Mouse (Mus musculus) bone marrow, adult 2 months (tissue): ENCODE measurements around the gene Vpreb3. TPM values are rescaled to one million over a fixed set of nuclear protein-coding genes. Genes with fewer than 3 reads are reported as not detected.

Experiments used
- H3K27ac ChIP-seq: fragments of 200-500 bp; 2 replicates; pipeline ENCODE4 v1.5.1; 2012; ENCODE audit warnings: low read depth, mild to moderate bottlenecking, control low read depth, inconsistent platforms, low read length; ENCODE audit not compliant: control insufficient read depth, poor library complexity, insufficient read depth
- H3K4me1 ChIP-seq: fragments of 200-500 bp; 2 replicates; pipeline ENCODE4 v1.6.1; 2011; ENCODE audit warnings: low read length; ENCODE audit not compliant: control insufficient read depth, insufficient read depth
- H3K4me3 ChIP-seq: fragments of 200-500 bp; replicated peaks from 2 replicates; pipeline ENCODE3; 2011; ENCODE audit warnings: mild to moderate bottlenecking, low read depth, low read length, control low read depth; ENCODE audit not compliant: control insufficient read depth
- CTCF ChIP-seq: fragments of 200-500 bp; IDR thresholded peaks from 2 replicates; pipeline ENCODE4 v1.5.1; 2011; ENCODE audit warnings: low read length, control low read depth; ENCODE audit not compliant: control insufficient read depth, insufficient read depth
- POLR2A ChIP-seq: fragments of 200-500 bp; IDR thresholded peaks from 2 replicates; pipeline ENCODE4 v1.6.1; 2011; ENCODE audit warnings: low read depth, mild to moderate bottlenecking, control low read depth, low read length, borderline replicate concordance; ENCODE audit not compliant: control insufficient read depth
- WGBS: fragments of 180-500 bp; shearing (Covaris S2); methylation state at CpG from one replicate; pipeline ENCODE4 v1.1.7; 2018; 5-methylcytosine and 5-hydroxymethylcytosine counted together
- polyA plus RNA-seq: library from polyadenylated mRNA; stranded (reverse); fragments of >200 nt; gene quantifications from 2 replicates; pipeline ENCODE4 v1.2.4, GENCODE M21; 2011; ENCODE audit warnings: low replicate concordance; ENCODE audit not compliant: missing spikeins, insufficient read depth, insufficient read length

Vpreb3 gene
- polyA plus RNA-seq, 1 experiment = 84.9 TPM

DNA sequence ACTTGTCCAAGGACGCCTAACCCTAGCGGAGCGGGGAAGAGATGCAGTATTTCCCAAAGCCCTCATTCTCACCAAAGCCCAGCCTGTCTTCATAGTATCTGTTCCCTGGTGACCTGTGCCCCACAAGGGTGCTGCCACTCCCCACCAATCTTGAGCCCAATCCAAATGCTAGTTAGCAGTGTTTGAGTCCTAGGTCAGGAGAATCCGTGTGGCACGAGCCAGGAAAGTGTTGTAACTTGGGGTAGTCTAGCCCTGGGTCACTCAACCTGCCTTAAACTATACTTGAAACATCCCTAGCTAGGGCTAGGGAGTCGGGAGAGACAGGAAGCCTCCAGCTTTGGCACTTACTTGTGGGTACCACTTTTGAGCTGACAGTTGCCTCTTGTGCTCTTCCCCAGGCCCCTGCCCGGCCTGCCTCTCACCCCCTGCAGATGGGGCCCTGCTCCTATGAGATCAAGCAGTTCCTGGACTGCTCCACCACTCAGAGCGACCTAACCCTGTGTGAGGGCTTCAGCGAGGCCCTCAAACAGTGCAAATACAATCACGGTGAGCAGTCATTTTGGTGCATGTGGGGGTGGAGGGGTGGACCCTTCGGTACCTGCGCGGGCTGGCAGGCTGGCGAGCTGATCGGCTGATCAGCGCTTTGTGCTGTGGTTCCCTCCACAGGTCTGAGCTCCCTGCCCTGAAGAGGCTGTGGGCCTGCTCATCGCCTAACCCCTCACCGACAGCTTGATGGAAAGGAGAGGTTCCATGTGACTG, 5.8 kb upstream of the Vpreb3 start:
- no peak for TF ChIP-seq POLR2A
- no peak for TF ChIP-seq CTCF
- 78% methylated on average over 18 of the region's 18 CpGs for whole genome bisulfite sequencing
- H3K4me3 ChIP-seq = peak overlapping the region; percentile 43
- H3K27ac ChIP-seq = peak overlapping the region; percentile 80
- peaks cover 2% of the 10 kb centered on the region for H3K4me1 ChIP-seq

DNA sequence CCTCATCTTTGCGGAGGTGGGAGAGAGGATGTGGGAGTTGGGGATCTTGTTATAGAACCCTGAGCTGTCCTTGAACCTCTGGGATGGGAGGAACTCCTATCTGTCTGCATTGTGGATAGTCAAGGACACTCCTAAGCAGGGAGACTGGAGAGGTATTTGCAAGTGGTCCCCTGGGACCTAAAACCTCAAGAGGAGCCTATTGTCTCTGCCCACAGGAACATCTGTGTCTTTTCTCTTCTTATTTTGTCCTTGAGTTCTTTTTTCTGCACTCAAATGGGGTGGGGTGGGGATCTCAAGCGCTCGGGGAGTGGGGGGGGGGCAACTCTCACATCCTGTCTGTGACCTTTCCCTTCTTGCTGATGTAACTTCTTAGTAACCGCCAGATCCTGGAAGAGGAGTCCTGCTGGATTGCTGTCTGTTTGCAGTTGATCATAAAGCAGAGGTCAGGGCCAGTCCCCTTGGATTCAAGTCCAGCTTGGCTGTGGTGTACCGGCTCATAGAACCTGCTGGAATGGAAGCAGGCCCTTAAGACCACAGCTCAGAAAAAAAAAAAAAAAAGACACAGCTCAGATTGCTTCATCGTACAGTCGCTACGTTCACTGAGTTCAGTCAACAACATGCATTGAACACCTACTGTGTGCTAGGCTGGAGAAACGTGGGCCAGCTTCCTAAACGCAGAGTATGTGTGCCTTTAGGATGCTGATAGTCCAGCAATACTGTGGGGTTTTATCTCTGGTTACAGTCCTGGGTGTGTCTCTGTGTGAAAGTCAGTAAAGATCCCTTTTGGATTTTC, 4.8 kb upstream of the Vpreb3 start:
- Histone ChIP-seq H3K27ac (peak overlapping the region; percentile 71), H3K4me3 (peak overlapping the region; percentile 68)
- 50% methylated on average over 10 of the region's 10 CpGs for WGBS

DNA sequence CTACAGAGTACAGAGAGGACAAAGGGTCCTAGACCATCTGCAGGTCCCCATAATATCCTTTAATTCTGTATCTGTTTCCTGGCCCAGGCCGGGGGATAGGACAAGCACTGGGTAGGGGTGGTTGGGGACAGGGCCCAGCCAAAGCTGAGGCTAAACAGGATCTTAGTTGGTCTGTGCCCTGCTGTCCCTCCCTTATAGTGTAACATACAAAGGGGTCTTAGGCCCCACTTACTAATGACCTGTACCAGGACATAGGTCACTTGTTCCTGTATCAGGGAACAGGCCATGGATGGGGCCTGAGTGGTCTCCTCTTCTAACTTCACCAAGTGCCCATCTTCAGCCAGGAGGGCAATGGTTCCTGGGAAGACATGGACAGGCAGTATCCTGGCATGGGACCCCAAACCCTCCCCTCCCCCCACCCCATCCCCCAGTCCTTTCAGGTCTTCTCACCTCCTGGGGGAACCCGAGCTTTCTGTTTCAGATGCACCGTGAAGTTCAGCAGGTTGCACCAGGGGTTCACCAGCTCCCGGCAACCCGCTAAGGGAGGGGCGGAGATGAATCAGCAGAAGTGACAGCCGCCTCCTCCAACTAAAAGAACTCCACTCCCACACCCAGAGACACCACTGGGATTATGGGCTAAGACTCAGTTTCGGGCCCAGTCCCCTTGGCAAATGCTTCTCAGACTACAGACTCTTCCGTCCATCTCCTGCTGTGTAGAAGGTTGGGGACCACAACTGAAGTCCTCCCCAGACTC, 3.2 kb upstream of the Vpreb3 start:
- Histone ChIP-seq H3K4me1 (peaks cover 2% of the 10 kb centered on the region), H3K4me3 (peak overlapping the region; percentile 75), H3K27ac (peak overlapping the region; percentile 54)
- 36% methylated on average over 9 of the region's 9 CpGs for WGBS
- TF ChIP-seq CTCF (no peak), POLR2A (no peak)

More for the DNA sequence above, 4.8 kb upstream of the Vpreb3 start:
- no peak for TF ChIP-seq CTCF
- no peak for TF ChIP-seq POLR2A
- H3K4me1 ChIP-seq = peaks cover 2% of the 10 kb centered on the region

DNA sequence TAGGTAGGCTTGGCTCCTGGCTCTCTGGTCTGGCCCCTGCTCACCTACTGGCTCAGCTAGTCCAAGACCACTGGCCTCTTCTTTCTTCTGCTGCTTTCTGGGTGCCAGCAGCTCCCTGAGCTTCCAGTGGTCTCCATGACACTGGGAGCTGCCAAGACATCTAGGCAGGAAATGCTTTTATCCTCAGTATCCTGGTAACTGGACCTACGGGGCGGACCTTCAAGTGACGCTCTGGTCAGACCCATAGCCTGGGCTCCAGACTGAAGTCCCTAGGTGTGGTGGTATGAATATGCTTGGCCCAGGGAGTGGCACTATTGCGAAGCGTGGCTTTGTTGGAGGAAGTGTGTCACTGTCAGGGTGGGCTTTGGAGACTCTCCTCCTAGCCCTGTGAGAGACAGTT, 2.3 kb upstream of the Vpreb3 start, which contains the start of gene Gm867:
Gene Gm867, minus strand, starts transcription at position 153 of the 400 bp plus-strand sequence.
- peaks cover 2% of the 10 kb centered on the region for H3K4me1 ChIP-seq
- H3K4me3 ChIP-seq = peak within 1 kb of the TSS; percentile 75
- H3K27ac ChIP-seq = peak within 1 kb of the TSS; percentile 54
- TF ChIP-seq CTCF (no peak), POLR2A (no peak)
- 89% methylated on average over 5 of the region's 5 CpGs for WGBS

DNA sequence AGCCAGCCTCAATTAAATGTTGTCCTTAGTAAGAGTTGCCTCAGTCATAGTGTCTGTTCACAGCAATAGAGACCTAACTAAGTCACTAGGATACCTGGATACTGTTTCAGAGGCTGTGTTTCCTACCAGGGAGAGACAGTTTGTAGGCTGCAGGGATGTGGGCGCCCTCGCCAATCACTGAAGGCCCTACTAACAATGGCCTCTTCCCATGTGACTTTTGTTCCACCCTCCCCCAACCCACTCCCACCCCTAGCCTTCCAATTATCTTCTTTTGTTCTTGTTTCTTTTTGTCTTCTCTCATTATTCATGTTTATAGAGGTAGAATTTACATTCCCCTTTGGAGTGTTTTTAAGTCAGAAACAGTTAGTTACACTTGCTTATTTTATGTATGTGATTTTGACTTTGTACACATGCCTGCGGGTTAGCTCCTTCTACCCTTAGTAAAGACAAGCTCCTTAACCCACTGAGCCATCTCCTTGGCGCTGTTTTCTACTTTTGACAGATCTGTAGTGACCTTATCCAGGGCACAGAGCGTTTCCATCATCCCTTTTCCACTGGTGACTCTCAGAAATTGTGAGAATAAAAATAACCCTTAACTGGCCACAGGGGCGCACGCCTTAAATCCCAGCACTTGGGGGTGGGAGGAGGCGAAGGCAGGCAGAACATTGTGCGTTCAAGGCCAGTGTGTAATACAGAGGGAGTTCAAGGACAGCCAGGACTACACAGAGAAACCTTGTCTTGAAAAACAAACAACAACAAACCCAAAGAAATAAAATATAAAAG, 1.6 kb upstream of the Vpreb3 start:
- Histone ChIP-seq H3K27ac (no peak overlapping the region), H3K4me1 (peaks cover 2% of the 10 kb centered on the region), H3K4me3 (no peak overlapping the region)
- 89% methylated on average over 9 of the region's 9 CpGs for WGBS
- TF ChIP-seq POLR2A (no peak), CTCF (no peak)

DNA sequence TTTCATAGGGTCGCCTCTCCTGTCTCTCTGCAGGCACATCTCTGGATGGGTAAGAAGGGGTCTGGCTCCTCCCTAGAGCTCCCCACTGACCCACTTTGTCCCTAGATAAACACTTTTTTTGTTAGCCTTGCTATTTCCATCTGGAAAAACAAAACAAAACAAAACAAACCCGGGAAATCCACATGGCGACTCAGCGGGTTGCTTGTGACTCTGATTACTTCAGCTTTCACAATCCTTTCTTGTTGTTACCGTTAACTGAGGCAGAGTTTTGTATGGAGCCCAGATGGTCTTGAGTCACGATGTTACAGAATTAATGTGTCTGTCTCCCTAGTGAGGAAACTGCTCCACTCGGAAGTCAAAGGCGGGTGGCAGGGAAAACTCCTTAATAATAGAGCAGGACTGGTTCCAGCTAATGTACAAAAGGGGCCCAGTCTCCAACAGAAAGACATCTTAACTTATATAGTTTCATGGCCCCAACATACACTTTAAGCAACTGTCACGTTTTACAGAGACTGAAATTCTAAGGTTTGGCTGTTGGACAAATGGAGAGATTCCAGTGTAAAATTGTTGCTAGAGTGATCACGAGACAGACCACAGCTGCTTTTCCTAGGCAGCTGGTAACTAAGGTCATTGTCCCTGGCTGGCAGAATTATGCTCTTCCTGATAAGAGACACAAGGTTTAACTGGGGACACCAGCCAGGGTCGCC, 1.4 kb downstream of the Vpreb3 start:
- Histone ChIP-seq H3K4me1 (peaks cover 4% of the 10 kb centered on the region), H3K27ac (no peak overlapping the region), H3K4me3 (no peak overlapping the region)
- WGBS = 54% methylated on average over 11 of the region's 11 CpGs
- TF ChIP-seq CTCF (no peak), POLR2A (no peak)

DNA sequence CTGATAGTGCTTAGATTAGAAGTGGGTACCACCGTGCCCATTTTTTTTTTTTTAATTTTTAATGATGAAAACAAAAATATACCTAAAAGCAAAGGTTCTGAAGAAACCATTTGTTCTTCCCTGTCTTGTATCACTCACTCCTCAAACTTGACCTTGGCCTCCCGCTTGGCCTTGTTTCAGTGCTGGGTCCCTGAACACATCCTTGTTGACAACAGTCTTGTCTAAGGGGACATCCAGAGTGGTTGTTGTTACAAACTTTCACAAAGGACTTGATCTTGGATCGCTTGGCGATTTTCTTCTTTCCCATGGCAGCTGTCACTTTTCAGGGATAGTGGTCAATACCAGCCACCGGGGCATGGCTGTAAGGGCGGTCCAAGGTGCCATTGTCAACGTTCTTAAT, 2.4 kb downstream of the Vpreb3 start:
- Histone ChIP-seq H3K4me1 (peaks cover 4% of the 10 kb centered on the region), H3K4me3 (no peak overlapping the region), H3K27ac (no peak overlapping the region)
- no peak for TF ChIP-seq CTCF
- no peak for TF ChIP-seq POLR2A
- WGBS = 87% methylated on average over 7 of the region's 7 CpGs
